Mouse (Mus musculus): ENCODE results near the gene Plscr3. TPM values are rescaled to one million over a fixed set of nuclear protein-coding genes. Genes with fewer than 3 reads are reported as not detected.
A peak's percentile ranks its signal among the peaks of the same experiment; 100 is the strongest.

Plscr3 gene
- polyA plus RNA-seq, 1 experiment, result 110 TPM

GRCm38 (mm10) chr11:69894671-69895070, 48.5 kb downstream of the Plscr3 start:
- DNase-seq (ENCODE audit: low spot score), result no peak

- no peak for DNase-seq (ENCODE audit: low spot score)
These were observed 49.1 kb downstream of the Plscr3 start, which contains the start of gene Acap1 for GRCm38 (mm10) chr11:69895291-69895690. Acap1 (minus strand) TSS chr11:69895539.

GRCm38 (mm10) chr11:69899870-69900269, 53.7 kb downstream of the Plscr3 start:
- no peak for DNase-seq (ENCODE audit: low spot score)

GRCm38 (mm10) chr11:69900471-69901405, 54.6 kb downstream of the Plscr3 start, which contains the start of the genes 2810408A11Rik and Neurl4:
2810408A11Rik (minus strand) TSS chr11:69900987.
Neurl4 (plus strand) TSS chr11:69901072.
- DNase-seq (ENCODE audit: low spot score), result peak; percentile 71

- peak; percentile 85 for DNase-seq (ENCODE audit: low spot score)
These were observed 55.2 kb downstream of the Plscr3 start for GRCm38 (mm10) chr11:69901406-69901846.

Other genes with a start within 250 kb of the Plscr3 start
- 23.5 and 46.2 TPM in 2 replicates for gene Atp1b2, start 240.4 kb upstream of the Plscr3 start, polyA plus RNA-seq (2012; rRNA removed)
- gene Shbg, start 228.5 kb upstream of the Plscr3 start, polyA plus RNA-seq (2012; rRNA removed), result not detected in 2 replicates
- 18.4 and 19.5 TPM in 2 replicates for gene Sat2, start 224.4 kb upstream of the Plscr3 start, polyA plus RNA-seq (2012; rRNA removed)
- 74.8 and 85.8 TPM in 2 replicates for gene Fxr2, start 213.4 kb upstream of the Plscr3 start, polyA plus RNA-seq (2012; rRNA removed)
- gene Sox15, start 191.1 kb upstream of the Plscr3 start, polyA plus RNA-seq (2012; rRNA removed), result 33.7 and 43.5 TPM in 2 replicates
- gene Mpdu1, start 183.7 kb upstream of the Plscr3 start, polyA plus RNA-seq (2012; rRNA removed), result 62.0 and 86.7 TPM in 2 replicates
- 20.5 and 24.9 TPM in 2 replicates for gene Cd68, start 180.2 kb upstream of the Plscr3 start, polyA plus RNA-seq (2012; rRNA removed)
- 461 and 554 TPM in 2 replicates for gene Eif4a1, start 174.0 kb upstream of the Plscr3 start, polyA plus RNA-seq (2012; rRNA removed)
- 83.4 and 108 TPM in 2 replicates for gene Senp3, start 164.3 kb upstream of the Plscr3 start, polyA plus RNA-seq (2012; rRNA removed)
- 5.1 and 6.8 TPM in 2 replicates for gene Tnfsf13, start 160.6 kb upstream of the Plscr3 start, polyA plus RNA-seq (2012; rRNA removed)
- gene Tnfsf12, start 150.5 kb upstream of the Plscr3 start, polyA plus RNA-seq (2012; rRNA removed), result 85.4 and 87.0 TPM in 2 replicates
- gene Tnfsfm13, start 150.3 kb upstream of the Plscr3 start, polyA plus RNA-seq (2012; rRNA removed), result 10.0 and 10.3 TPM in 2 replicates
- gene Polr2a, start 87.7 kb upstream of the Plscr3 start, polyA plus RNA-seq (2012; rRNA removed), result 9.4 and 24.4 TPM in 2 replicates
- 0.07 TPM in 1 of 2 replicates, not detected in the other for gene Slc35g3, start 84.4 kb upstream of the Plscr3 start, polyA plus RNA-seq (2012; rRNA removed)
- gene Zbtb4, start 80.5 kb upstream of the Plscr3 start, polyA plus RNA-seq (2012; rRNA removed), result 35.6 and 46.1 TPM in 2 replicates
- gene Chrnb1, start 50.4 kb upstream of the Plscr3 start, polyA plus RNA-seq (2012; rRNA removed), result 15.6 and 25.0 TPM in 2 replicates
- gene Fgf11, start 44.5 kb upstream of the Plscr3 start, polyA plus RNA-seq (2012; rRNA removed), result 6.3 and 7.2 TPM in 2 replicates
- 11.5 and 13.2 TPM in 2 replicates for gene Tmem102, start 40.8 kb upstream of the Plscr3 start, polyA plus RNA-seq (2012; rRNA removed)
- not detected in 2 replicates for gene Gm39566, start 31.1 kb upstream of the Plscr3 start, polyA plus RNA-seq (2012; rRNA removed)
- not detected in 2 replicates for gene Spem2, start 27.9 kb upstream of the Plscr3 start, polyA plus RNA-seq (2012; rRNA removed)
- gene Spem1, start 24.2 kb upstream of the Plscr3 start, polyA plus RNA-seq (2012; rRNA removed), result 0.55 and 0.71 TPM in 2 replicates
- 18.3 and 27.7 TPM in 2 replicates for gene Nlgn2, start 8.6 kb upstream of the Plscr3 start, polyA plus RNA-seq (2012; rRNA removed)
- gene Tmem256, start 7.9 kb upstream of the Plscr3 start, polyA plus RNA-seq (2012; rRNA removed), result 202 and 261 TPM in 2 replicates
- gene Tnk1, start 12.4 kb downstream of the Plscr3 start, polyA plus RNA-seq (2012; rRNA removed), result 15.2 and 15.4 TPM in 2 replicates
- not detected in 2 replicates for gene Tmem95, start 31.6 kb downstream of the Plscr3 start, polyA plus RNA-seq (2012; rRNA removed)
- gene Kctd11, start 35.0 kb downstream of the Plscr3 start, polyA plus RNA-seq (2012; rRNA removed), result 11.8 and 13.8 TPM in 2 replicates
- 2.0 and 2.5 TPM in 2 replicates for gene Acap1, start 49.2 kb downstream of the Plscr3 start, polyA plus RNA-seq (2012; rRNA removed)
- 1.1 and 1.3 TPM in 2 replicates for gene 2810408A11Rik, start 54.6 kb downstream of the Plscr3 start, polyA plus RNA-seq (2012; rRNA removed)
- gene Neurl4, start 54.7 kb downstream of the Plscr3 start, polyA plus RNA-seq (2012; rRNA removed), result 43.4 and 47.8 TPM in 2 replicates
- gene Gps2, start 67.5 kb downstream of the Plscr3 start, polyA plus RNA-seq (2012; rRNA removed), result 56.3 and 63.2 TPM in 2 replicates
- gene Eif5a, start 75.6 kb downstream of the Plscr3 start, polyA plus RNA-seq (2012; rRNA removed), result 565 and 624 TPM in 2 replicates
- gene Ybx2, start 89.4 kb downstream of the Plscr3 start, polyA plus RNA-seq (2012; rRNA removed), result 3.7 and 6.2 TPM in 2 replicates
- 146 and 167 TPM in 2 replicates for gene Slc2a4, start 101.8 kb downstream of the Plscr3 start, polyA plus RNA-seq (2012; rRNA removed)
- gene Cldn7, start 118.4 kb downstream of the Plscr3 start, polyA plus RNA-seq (2012; rRNA removed), result 67.1 and 69.1 TPM in 2 replicates
- gene Ctdnep1, start 134.8 kb downstream of the Plscr3 start, polyA plus RNA-seq (2012; rRNA removed), result 82.0 and 95.4 TPM in 2 replicates
- 57.6 and 61.4 TPM in 2 replicates for gene Elp5, start 136.1 kb downstream of the Plscr3 start, polyA plus RNA-seq (2012; rRNA removed)
- 374 and 440 TPM in 2 replicates for gene Gabarap, start 144.8 kb downstream of the Plscr3 start, polyA plus RNA-seq (2012; rRNA removed)
- gene Phf23, start 149.4 kb downstream of the Plscr3 start, polyA plus RNA-seq (2012; rRNA removed), result 35.8 and 36.4 TPM in 2 replicates
- 11.9 and 16.7 TPM in 2 replicates for gene Dvl2, start 154.2 kb downstream of the Plscr3 start, polyA plus RNA-seq (2012; rRNA removed)
- gene Acadvl, start 169.0 kb downstream of the Plscr3 start, polyA plus RNA-seq (2012; rRNA removed), result 95.7 and 100 TPM in 2 replicates
- 28.0 and 31.9 TPM in 2 replicates for gene Dlg4, start 170.6 kb downstream of the Plscr3 start, polyA plus RNA-seq (2012; rRNA removed)
- 0.07 TPM in 1 of 2 replicates, not detected in the other for gene Asgr1, start 207.7 kb downstream of the Plscr3 start, polyA plus RNA-seq (2012; rRNA removed)
- 2.0 and 2.5 TPM in 2 replicates for gene Asgr2, start 246.3 kb downstream of the Plscr3 start, polyA plus RNA-seq (2012; rRNA removed)

Measured in urinary bladder, adult 2 months (tissue).